Mouse (Mus musculus) spleen, adult 10 weeks (tissue): Measurements from ENCODE around the gene Ucp3. TPM values are rescaled to one million over a fixed set of nuclear protein-coding genes. Genes with fewer than 3 reads are reported as not detected.

Experiments used
- polyA plus RNA-seq: library from polyadenylated mRNA; stranded (reverse); fragments of 350-450 nt; fragmentation: Illumina TruSeq; extraction: RNeasy Lipid Tissue Mini Kit (QIAGEN cat#74804); gene quantifications from one replicate; pipeline ENCODE4 v1.2.3, GENCODE M21; 2015; ENCODE audit warnings: low replicate concordance; ENCODE audit not compliant: insufficient read depth

Gene Ucp3
- polyA plus RNA-seq = 0.88 TPM

DNA sequence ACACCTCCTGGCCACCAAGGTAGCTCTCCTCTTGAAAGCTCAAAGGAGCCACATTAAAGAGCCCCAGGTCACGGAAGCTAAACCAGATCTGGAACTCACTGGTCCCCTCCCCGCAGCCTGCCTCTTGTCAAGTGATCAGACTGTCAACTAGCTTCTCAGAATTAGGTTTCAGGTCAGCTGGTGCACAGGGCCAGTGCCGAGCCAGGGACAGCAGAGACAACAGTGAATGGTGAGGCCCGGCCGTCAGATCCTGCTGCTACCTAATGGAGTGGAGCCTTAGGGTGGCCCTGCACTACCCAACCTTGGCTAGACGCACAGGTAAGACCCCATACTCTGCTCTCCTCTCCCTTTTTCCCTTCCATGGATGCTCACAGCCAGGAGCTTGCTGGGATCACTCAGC is at the start of gene Ucp3:
Gene Ucp3, plus strand, starts transcription at position 214 of the 400 bp plus-strand sequence.

GRCm38 (mm10) chr7:100493117-100493483 is 20.3 kb downstream of the Ucp3 start, which contains the start of gene Ucp2:
Ucp2 (plus strand) TSS chr7:100493337.

GRCm38 (mm10) chr7:100514573-100514972 is 41.8 kb downstream of the Ucp3 start, which contains the start of gene Dnajb13:
Dnajb13 (minus strand) TSS chr7:100514960.

Other genes with a start within 250 kb of the Ucp3 start
- 13.3 TPM for gene Pgm2l1, start 245.6 kb upstream of the Ucp3 start, polyA plus RNA-seq
- 0.40 TPM for gene P4ha3, start 187.5 kb upstream of the Ucp3 start, polyA plus RNA-seq
- gene C2cd3, start 100.8 kb upstream of the Ucp3 start, polyA plus RNA-seq = 52.0 TPM
- 26.0 TPM for gene Ppme1, start 100.7 kb upstream of the Ucp3 start, polyA plus RNA-seq
- gene Ucp2, start 20.3 kb downstream of the Ucp3 start, polyA plus RNA-seq = 524 TPM
- gene Dnajb13, start 42.0 kb downstream of the Ucp3 start, polyA plus RNA-seq = 3.4 TPM
- gene Coa4, start 64.1 kb downstream of the Ucp3 start, polyA plus RNA-seq = 19.0 TPM
- gene Rab6a, start 134.4 kb downstream of the Ucp3 start, polyA plus RNA-seq = 85.5 TPM
- gene Mrpl48, start 135.3 kb downstream of the Ucp3 start, polyA plus RNA-seq = 63.8 TPM
- 0.72 TPM for gene Plekhb1, start 189.4 kb downstream of the Ucp3 start, polyA plus RNA-seq
- gene Fam168a, start 233.6 kb downstream of the Ucp3 start, polyA plus RNA-seq = 27.6 TPM